In the genomic region with DNA sequence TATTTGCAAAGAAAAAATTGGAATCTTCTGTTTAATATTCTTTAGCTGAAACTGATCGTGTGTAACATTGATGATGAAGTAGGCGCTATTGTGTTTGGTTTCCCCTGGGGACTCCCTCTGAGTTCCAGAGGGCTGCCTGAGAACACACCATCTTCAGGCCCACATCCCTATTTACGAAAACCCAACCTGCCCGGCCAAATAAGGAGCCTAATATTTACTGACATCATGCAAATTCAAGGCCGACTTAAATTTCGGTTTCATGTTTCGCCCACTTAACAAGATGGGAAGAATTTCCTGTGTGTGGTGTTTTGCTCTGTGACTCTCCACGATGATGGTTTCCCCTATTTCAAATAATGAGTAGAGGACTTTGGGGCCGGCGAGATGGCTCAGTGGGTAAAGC, we compare ENCODE assay signal across 23 mouse cellular contexts.
DNase-seq lines count a peak whose midpoint lies in the region; ATAC-seq and TF ChIP-seq lines count a peak whose summit lies in the region.
"Had no signal": no experiment of that assay in that cellular context is flagged by ENCODE, and none has a peak within 500 bp of the region (broad histone marks: within the 10 kb centered on the region; RNA-seq: fewer than 3 reads in every experiment).

No protein-coding gene starts in this region.

- no peaks in the 10 kb centered on the region for H3K79me2 ChIP-seq in myocyte (ENCODE audit: control insufficient read depth, insufficient read depth)

- peak overlapping the region; percentile 78; the same call in 1 of the 2 replicates for H3K27ac ChIP-seq in hindbrain, embryonic 10.5 days
- H3K27ac ChIP-seq in hindbrain, embryonic 14.5 days: no peak overlapping the region
- no peak overlapping the region for H3K27ac ChIP-seq in midbrain, embryonic 11.5 days (ENCODE audit: low read depth, low read length)
- H3K27ac ChIP-seq in midbrain, embryonic 16.5 days (ENCODE audit: low read length): no peak overlapping the region
- H3K27ac ChIP-seq: midbrain, embryonic 12.5 days; neural tube, embryonic 13.5 days had no signal

- no peak overlapping the region for H3K9ac ChIP-seq in hindbrain, embryonic 14.5 days
- no peak overlapping the region for H3K9ac ChIP-seq in midbrain, embryonic 11.5 days (ENCODE audit: low read length)
- no peak overlapping the region for H3K9ac ChIP-seq in midbrain, embryonic 16.5 days (ENCODE audit: low read depth, low read length)
- H3K9ac ChIP-seq: forebrain, postnatal 0 days; midbrain, embryonic 12.5 days; neural tube, embryonic 13.5 days had no signal

- ATAC-seq in hindbrain, embryonic 14.5 days (ENCODE audit: low FRiP score): no peak
- ATAC-seq in midbrain, embryonic 11.5 days (ENCODE audit: low FRiP score): no peak
- no peak for ATAC-seq in midbrain, embryonic 16.5 days
- ATAC-seq: activated CD4-positive, CD25-positive, alpha-beta regulatory T cell, adult 4 months; forebrain, postnatal 0 days; hindbrain, postnatal 0 days had no signal

- H3K36me3 ChIP-seq in hindbrain, embryonic 10.5 days: no peaks in the 10 kb centered on the region
- no peaks in the 10 kb centered on the region for H3K36me3 ChIP-seq in hindbrain, embryonic 14.5 days (replicated peaks; ENCODE audit: control insufficient read depth, insufficient read depth)
- no peaks in the 10 kb centered on the region for H3K36me3 ChIP-seq in midbrain, embryonic 11.5 days (ENCODE audit: control insufficient read depth, insufficient read depth, low read length)
- H3K36me3 ChIP-seq in midbrain, embryonic 16.5 days (ENCODE audit: control insufficient read depth, insufficient read depth, low read length): no peaks in the 10 kb centered on the region
- H3K36me3 ChIP-seq in myocyte (ENCODE audit: control insufficient read depth, insufficient read depth): no peaks in the 10 kb centered on the region
- H3K36me3 ChIP-seq: G1E; midbrain, embryonic 12.5 days; neural tube, embryonic 13.5 days had no signal

- WGBS in hindbrain, embryonic 10.5 days: 88% methylated on average over 10 of the region's 10 CpGs
- WGBS in hindbrain, embryonic 14.5 days: 92% methylated on average over 10 of the region's 10 CpGs
- WGBS in midbrain, embryonic 11.5 days: 91% methylated on average over 10 of the region's 10 CpGs
- 88% methylated on average over 10 of the region's 10 CpGs for WGBS in midbrain, embryonic 16.5 days

- TF ChIP-seq POLR2A in myocyte (IDR thresholded peaks at IDR 0.05; ENCODE audit: insufficient read length, low read depth): no peak

- no peak overlapping the region for H3K4me3 ChIP-seq in hindbrain, embryonic 10.5 days
- no peak overlapping the region for H3K4me3 ChIP-seq in hindbrain, embryonic 14.5 days (replicated peaks; ENCODE audit: low read length)
- H3K4me3 ChIP-seq in midbrain, embryonic 11.5 days (ENCODE audit: low read depth, low read length): no peak overlapping the region
- H3K4me3 ChIP-seq in midbrain, embryonic 16.5 days (ENCODE audit: low read depth, low read length): no peak overlapping the region
- no peak overlapping the region for H3K4me3 ChIP-seq in myocyte
- H3K4me3 ChIP-seq: layer of hippocampus, adult 2 months; midbrain, embryonic 12.5 days; neural tube, embryonic 13.5 days had no signal

- no peaks in the 10 kb centered on the region for H3K9me3 ChIP-seq in hindbrain, embryonic 10.5 days
- no peaks in the 10 kb centered on the region for H3K9me3 ChIP-seq in hindbrain, embryonic 14.5 days (ENCODE audit: control insufficient read depth, low read length)
- H3K9me3 ChIP-seq in midbrain, embryonic 11.5 days (ENCODE audit: control insufficient read depth, low read length): no peaks in the 10 kb centered on the region
- no peaks in the 10 kb centered on the region for H3K9me3 ChIP-seq in midbrain, embryonic 16.5 days (replicated peaks; ENCODE audit: control insufficient read depth, low read length, poor library complexity, severe bottlenecking)
- H3K9me3 ChIP-seq: G1E; midbrain, embryonic 12.5 days; neural tube, embryonic 13.5 days had no signal

- H3K27me3 ChIP-seq in hindbrain, embryonic 10.5 days (ENCODE audit: insufficient read depth, poor library complexity, severe bottlenecking): no peaks in the 10 kb centered on the region
- H3K27me3 ChIP-seq in hindbrain, embryonic 14.5 days (ENCODE audit: control insufficient read depth, insufficient read depth, low read length): no peaks in the 10 kb centered on the region
- H3K27me3 ChIP-seq in midbrain, embryonic 11.5 days (ENCODE audit: control insufficient read depth, insufficient read depth, low read length): no peaks in the 10 kb centered on the region
- H3K27me3 ChIP-seq in midbrain, embryonic 16.5 days (ENCODE audit: control insufficient read depth, insufficient read depth, low read depth, low read length): no peaks in the 10 kb centered on the region
- no peaks in the 10 kb centered on the region for H3K27me3 ChIP-seq in myocyte (ENCODE audit: control insufficient read depth, insufficient read depth, insufficient read length)
- H3K27me3 ChIP-seq: midbrain, embryonic 12.5 days; neural tube, embryonic 13.5 days had no signal

- no peak overlapping the region for H3K4me2 ChIP-seq in hindbrain, embryonic 14.5 days (replicated peaks)
- H3K4me2 ChIP-seq in midbrain, embryonic 11.5 days: no peak overlapping the region
- no peak overlapping the region for H3K4me2 ChIP-seq in midbrain, embryonic 16.5 days (ENCODE audit: low read length)
- H3K4me2 ChIP-seq in myocyte (ENCODE audit: low read depth): peak overlapping the region; percentile 76
- H3K4me2 ChIP-seq: midbrain, embryonic 12.5 days; neural tube, embryonic 13.5 days had no signal

- intact Hi-C loops in left cerebral cortex, postnatal 36 days (cut with DNase I): no loop called here

- no peak overlapping the region for H3ac ChIP-seq in myocyte (ENCODE audit: control insufficient read depth, insufficient read length)

- peaks cover 28% of the 10 kb centered on the region for H3K4me1 ChIP-seq in hindbrain, embryonic 10.5 days (replicated peaks)
- peaks cover 6% of the 10 kb centered on the region; the same call in 1 of the 2 replicates for H3K4me1 ChIP-seq in hindbrain, embryonic 14.5 days (replicated peaks; ENCODE audit: control insufficient read depth, insufficient read depth, low read length)
- H3K4me1 ChIP-seq in midbrain, embryonic 11.5 days (ENCODE audit: control insufficient read depth, insufficient read depth, low read length): no peaks in the 10 kb centered on the region
- no peaks in the 10 kb centered on the region for H3K4me1 ChIP-seq in midbrain, embryonic 16.5 days (ENCODE audit: control insufficient read depth, insufficient read depth, low read length)

- no peak for DNase-seq in hindbrain, embryonic 10.5 days (ENCODE audit: low spot score)
- DNase-seq in hindbrain, embryonic 14.5 days (ENCODE audit: low spot score): no peak
- peak; percentile 56 for DNase-seq in midbrain, embryonic 11.5 days (ENCODE audit: low spot score, missing footprints)
- peak; percentile 40 for DNase-seq in induced T-regulatory cell, adult 2 months (ENCODE audit: low read depth)
- no peak for DNase-seq in left cerebral cortex, postnatal 36 days (ENCODE audit: low spot score in 2 of 2)
- no peak for DNase-seq in left cerebral cortex, adult 18-20 months (ENCODE audit: low spot score in 2 of 2)
- DNase-seq: adrenal gland, postnatal 14 days; cerebellum, adult 9-11 months; forebrain, postnatal 0 days; kidney, adult 2 months; kidney, postnatal 14 days; layer of hippocampus, postnatal 36 days; lung, adult 2 months; lung, postnatal 4 days; thymus, postnatal 36 days had no signal

TF ChIP-seq in myocyte, 11 proteins besides CTCF, POLR2A, EP300 and RAD21:
- TF ChIP-seq USF1 (IDR thresholded peaks at IDR 0.05; ENCODE audit: low read depth) (no peak), MYOG (IDR thresholded peaks at IDR 0.05; ENCODE audit: control insufficient read depth in 1 of 3, insufficient read depth in 1 of 3, insufficient read length in 2 of 3, low read depth in 2 of 3) (no peak), E2F4 (IDR thresholded peaks at IDR 0.05; ENCODE audit: insufficient read depth) (no peak), POLR2AphosphoS2 (IDR thresholded peaks at IDR 0.05; ENCODE audit: insufficient read length, low read depth) (no peak), REST (IDR thresholded peaks at IDR 0.05; ENCODE audit: insufficient read depth, insufficient read length) (no peak), MAX (IDR thresholded peaks at IDR 0.05; ENCODE audit: low read depth) (no peak), MYOD1 (IDR thresholded peaks at IDR 0.05; ENCODE audit: control insufficient read depth in 1 of 3, insufficient read length in 2 of 3, low read depth in 2 of 3) (no peak), TCF12 (IDR thresholded peaks at IDR 0.05; ENCODE audit: insufficient read depth, poor library complexity, severe bottlenecking) (no peak), CEBPB (IDR thresholded peaks at IDR 0.05; ENCODE audit: insufficient read depth, poor library complexity, severe bottlenecking) (no peak), TCF3 (IDR thresholded peaks at IDR 0.05; ENCODE audit: insufficient read length, low read depth) (no peak), SRF (IDR thresholded peaks at IDR 0.05; ENCODE audit: control insufficient read depth, insufficient read length, low read depth) (no peak)

Comparison
In these comparisons a context has a peak if more than half of its experiments do, and no peak if none do; other contexts are left out.
1. DNase-seq: peak in midbrain, embryonic 11.5 days (single experiment) and induced T-regulatory cell, adult 2 months (single experiment); none in hindbrain, embryonic 10.5 days (single experiment), hindbrain, embryonic 14.5 days (single experiment), left cerebral cortex, postnatal 36 days (0 of 2) and left cerebral cortex, adult 18-20 months (0 of 2).